Mouse (Mus musculus): ENCODE data around the gene Gm49405.
A peak's percentile ranks its signal among the peaks of the same experiment; 100 is the strongest.
"Not testable (repeated sequence)": the region's sequence is repeated elsewhere in the genome, so short reads cannot be mapped to it uniquely, and the experiment has no call there.

Gene Gm49405

GRCm38 (mm10) chr19:4000119-4000900, at the start of gene Gm49405, which contains the start of gene Nudt8:
Gm49405 (plus strand) TSS chr19:4000626.
Nudt8 (plus strand) TSS chr19:4000580.
- peak; percentile 94 for DNase-seq (ENCODE audit: low spot score)

GRCm38 (mm10) chr19:3951461-3951860, 49.0 kb upstream of the Gm49405 start:
- DNase-seq (ENCODE audit: low spot score): no peak

GRCm38 (mm10) chr19:3952099-3952498, 48.3 kb upstream of the Gm49405 start:
- no peak for DNase-seq (ENCODE audit: low spot score)

GRCm38 (mm10) chr19:3955033-3955432, 45.4 kb upstream of the Gm49405 start:
- no peak for DNase-seq (ENCODE audit: low spot score)

DNA sequence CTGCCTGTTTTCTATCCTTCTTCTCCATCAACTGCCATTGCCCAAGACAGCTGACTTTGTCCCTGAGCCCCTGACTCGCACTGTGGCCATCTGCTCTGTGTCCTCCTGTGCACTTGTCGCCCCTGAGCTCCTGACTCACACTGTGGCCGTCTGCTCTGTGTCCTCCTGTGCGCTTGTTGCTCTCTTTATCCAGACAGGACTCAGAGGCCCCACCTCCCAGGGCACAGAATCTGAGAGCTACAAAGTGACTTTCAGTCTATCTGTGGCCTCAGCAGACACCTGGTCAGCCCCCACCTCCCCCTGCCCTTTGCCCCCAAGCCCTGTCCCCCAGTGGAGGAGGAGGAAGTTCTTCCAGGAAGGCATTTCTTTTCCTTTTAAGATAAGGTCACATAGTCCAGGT, 44.6 kb upstream of the Gm49405 start:
- DNase-seq (ENCODE audit: low spot score): no peak

DNA sequence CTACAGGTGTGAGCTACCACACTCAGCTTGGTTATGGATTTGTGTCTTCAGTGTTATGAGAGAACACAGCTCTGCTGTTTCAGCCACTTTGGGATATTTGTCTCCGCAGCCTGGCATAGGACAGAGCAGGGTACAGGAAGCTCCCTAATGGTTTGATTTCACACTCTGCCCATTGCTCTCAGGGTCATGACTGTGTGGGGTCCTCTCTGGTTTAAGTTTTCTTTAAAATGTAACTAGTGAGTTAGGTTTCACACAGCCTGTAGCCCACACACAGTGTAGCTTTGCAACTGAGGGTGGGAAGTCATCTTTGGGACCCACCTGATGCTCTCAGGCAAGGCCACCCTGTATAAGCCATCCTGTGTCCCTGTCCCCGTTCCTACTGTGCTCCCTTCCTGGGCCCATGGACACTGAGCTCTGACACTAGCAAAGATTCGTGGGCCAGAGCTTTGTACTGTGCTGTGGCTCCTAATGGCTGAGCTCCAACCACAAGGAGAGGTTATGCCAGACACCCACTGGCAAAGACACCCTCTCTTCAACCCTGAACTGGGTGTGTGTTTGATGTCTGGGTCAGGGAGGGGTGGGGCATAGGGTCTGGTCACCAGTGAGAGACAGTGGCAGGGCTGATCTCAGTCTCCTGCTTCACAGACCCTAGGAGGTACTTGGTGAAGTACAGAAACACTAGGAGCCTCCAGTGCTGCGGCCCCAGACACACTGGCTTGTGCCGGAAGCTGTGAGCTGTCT, 43.0 kb upstream of the Gm49405 start:
- DNase-seq (ENCODE audit: low spot score): not testable (repeated sequence)

- no peak for DNase-seq (ENCODE audit: low spot score)
Observed at GRCm38 (mm10) chr19:3958470-3958869, 42.0 kb upstream of the Gm49405 start, which contains the start of gene Aldh3b3. Aldh3b3 (plus strand) TSS chr19:3958645.

GRCm38 (mm10) chr19:3959030-3959429, 41.4 kb upstream of the Gm49405 start:
- DNase-seq (ENCODE audit: low spot score): no peak

DNA sequence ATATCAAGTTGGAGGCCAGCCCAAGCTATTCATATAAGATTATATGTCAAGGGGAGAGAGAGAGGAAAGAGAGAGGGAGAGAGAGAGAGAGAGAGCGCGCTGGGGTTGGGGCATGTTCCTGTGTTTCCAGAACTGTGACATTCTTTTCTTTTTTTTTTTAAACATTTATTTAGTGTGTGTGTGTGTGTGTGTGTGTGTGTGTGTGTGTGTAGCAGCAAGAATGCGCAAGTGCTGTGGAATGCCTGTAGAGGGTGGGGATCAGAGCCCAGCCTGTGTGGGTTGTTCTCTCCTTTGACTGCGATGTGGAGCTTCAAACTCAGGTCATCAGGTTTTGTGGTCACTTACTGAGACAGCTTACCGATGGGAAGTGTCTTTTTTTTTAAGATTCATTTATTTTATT, 40.2 kb upstream of the Gm49405 start:
- DNase-seq (ENCODE audit: low spot score): no peak

DNA sequence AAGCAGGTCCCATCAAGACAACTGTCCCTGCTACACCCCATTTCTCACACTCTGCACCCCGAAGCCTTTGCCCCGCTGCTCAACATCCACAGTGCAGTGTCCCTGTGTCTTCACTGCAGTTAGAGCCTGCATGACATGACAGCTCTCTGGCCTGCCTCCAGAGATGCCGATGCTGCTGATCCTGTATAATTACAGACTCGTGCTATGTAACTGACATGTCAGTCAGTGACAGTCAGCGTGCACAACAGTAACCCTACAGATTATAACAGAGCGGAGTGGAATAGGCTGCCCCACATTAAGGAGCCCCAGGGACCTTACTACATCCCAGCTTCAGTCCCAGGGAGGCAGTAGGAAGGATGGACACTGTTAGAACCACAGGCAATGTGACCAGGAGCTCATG, 38.6 kb upstream of the Gm49405 start:
- not testable (repeated sequence) for DNase-seq (ENCODE audit: low spot score)

GRCm38 (mm10) chr19:3962469-3962868, 38.0 kb upstream of the Gm49405 start:
- DNase-seq (ENCODE audit: low spot score): no peak

DNA sequence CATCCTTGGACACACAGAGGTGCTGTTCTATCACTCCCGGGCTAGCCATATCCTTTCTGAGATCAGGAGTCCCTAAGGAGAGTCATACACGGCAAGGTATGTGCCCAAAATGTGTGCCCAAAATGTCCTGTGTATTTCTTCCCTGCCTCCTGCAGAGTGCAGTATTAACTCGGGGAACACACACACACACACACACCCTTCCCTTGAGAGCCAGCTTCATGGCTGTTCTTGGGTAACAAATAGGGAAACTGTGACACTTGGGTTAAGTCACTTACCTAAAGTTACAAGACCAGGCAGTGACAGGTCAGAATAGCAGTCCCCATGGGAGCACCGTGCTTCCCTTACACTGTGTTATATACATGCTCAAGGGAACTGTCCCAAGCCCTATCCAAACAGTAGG, 36.4 kb upstream of the Gm49405 start:
- DNase-seq (ENCODE audit: low spot score): no peak

DNA sequence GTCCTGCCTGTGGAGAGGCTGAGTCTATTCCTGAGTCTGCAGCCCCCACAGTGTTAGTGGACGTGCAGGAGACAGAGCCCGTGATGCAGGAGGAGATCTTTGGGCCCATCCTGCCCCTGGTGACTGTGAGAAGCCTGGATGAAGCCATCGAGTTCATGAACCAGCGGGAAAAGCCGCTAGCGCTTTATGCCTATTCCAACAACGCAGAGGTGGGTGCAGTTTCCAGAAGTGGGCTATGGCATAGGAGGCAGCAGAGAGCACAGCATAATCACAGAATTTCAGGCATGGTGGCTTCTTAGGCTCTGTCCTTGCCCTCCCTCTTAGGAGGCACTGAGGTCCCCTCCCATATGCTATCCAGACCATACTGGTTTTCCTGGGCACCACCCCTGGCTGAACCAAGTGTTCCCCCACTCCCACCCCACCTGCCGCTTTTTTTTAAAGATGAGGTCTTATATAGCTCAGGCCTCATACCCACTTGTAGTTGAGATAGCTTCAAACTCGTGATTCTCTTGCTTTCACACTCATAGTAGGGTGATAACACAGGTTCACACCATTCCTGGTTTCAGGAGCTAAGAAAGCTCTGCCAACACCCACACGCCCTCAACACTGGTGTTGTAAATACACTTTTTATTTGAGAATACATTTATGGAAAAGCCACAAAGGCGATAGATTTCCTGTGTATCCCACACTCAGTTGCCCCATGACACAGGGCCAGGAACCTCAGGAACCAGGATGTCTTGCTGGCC, 33.9 kb upstream of the Gm49405 start:
- no peak for DNase-seq (ENCODE audit: low spot score)

- no peak for DNase-seq (ENCODE audit: low spot score)
Observed at GRCm38 (mm10) chr19:3967258-3967657, 33.2 kb upstream of the Gm49405 start.

DNA sequence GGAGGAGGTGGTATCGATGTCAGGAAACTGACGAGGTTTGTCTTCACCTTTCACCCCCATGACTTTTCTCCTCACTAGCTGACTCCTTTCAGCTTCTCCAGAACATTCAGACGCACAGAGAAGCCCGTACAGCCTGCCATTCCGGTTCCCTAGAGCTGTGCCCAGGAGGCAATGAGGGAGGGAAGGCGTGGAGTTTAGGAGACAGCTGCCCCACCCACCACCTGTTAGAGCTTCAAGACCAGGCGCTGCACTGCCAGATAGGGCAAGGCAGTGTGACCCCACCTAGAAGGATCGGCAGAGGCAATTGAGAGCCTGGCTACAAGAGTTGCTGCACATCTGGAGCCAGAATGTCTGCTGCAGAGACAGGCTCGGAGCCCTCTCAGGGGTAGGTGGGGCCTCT, 28.2 kb upstream of the Gm49405 start, which contains the start of gene Aldh3b2:
Gene Aldh3b2, plus strand, starts transcription at position 100 of the 400 bp plus-strand sequence.
- DNase-seq (ENCODE audit: low spot score): no peak

- not testable (repeated sequence) for DNase-seq (ENCODE audit: low spot score)
Observed at GRCm38 (mm10) chr19:3974608-3975007, 25.8 kb upstream of the Gm49405 start.

DNA sequence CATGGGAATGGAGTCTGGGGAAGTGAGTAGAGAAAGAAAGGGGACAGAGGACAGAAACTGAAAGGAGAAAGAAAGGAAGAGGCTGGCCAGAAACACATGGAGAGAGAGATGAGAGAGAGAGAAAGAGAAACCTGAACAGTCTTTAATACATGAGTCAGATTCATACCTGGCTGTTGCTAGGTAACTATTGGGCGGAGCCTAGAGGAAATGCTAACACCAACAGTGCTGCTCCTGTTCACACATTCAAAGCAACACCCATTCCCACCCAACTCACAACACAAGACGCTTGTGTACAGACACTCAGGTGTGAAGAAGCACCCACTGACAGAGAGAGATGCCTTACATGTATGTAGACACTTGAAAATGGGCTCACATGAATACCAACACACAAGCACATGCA, 24.6 kb upstream of the Gm49405 start:
- no peak for DNase-seq (ENCODE audit: low spot score)

DNA sequence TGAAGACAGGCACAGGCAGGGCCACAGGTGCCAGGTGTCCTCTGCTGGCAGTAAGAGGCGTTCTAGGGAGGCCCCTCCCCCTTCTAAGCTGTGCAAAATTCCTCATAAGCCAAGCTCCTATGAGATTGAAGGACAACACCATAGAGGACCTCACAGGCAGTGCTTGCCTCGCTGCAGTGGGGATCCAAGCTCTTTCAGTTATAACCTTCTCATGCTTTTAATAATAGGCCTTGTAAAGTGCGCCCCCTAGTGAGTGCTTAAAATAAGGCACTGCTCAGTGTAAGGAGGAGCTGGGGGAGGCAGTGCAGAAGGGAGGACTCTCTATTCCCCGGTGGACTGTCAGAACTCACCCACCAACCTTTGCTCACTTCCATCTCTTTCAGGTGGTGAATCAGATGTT, 20.1 kb upstream of the Gm49405 start:
- peak; percentile 47 for DNase-seq (ENCODE audit: low spot score)

DNA sequence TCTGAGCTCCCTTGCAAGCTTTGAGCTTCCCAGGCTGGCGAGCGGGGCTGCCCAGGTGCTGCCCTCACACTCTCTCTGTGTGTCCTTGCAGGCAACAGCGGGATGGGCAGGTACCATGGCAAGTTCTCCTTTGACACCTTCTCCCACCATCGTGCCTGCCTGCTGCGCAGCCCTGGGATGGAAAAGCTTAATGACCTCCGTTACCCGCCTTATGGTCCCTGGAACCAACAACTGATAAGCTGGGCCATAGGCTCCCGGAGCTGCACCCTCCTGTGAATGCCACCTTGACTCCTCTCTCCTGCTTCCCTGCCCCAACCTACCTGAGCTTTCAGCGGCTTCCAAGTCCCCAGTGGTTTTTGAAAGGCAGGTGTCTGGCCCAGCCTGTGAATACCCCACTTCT, 19.5 kb upstream of the Gm49405 start:
- no peak for DNase-seq (ENCODE audit: low spot score)

DNA sequence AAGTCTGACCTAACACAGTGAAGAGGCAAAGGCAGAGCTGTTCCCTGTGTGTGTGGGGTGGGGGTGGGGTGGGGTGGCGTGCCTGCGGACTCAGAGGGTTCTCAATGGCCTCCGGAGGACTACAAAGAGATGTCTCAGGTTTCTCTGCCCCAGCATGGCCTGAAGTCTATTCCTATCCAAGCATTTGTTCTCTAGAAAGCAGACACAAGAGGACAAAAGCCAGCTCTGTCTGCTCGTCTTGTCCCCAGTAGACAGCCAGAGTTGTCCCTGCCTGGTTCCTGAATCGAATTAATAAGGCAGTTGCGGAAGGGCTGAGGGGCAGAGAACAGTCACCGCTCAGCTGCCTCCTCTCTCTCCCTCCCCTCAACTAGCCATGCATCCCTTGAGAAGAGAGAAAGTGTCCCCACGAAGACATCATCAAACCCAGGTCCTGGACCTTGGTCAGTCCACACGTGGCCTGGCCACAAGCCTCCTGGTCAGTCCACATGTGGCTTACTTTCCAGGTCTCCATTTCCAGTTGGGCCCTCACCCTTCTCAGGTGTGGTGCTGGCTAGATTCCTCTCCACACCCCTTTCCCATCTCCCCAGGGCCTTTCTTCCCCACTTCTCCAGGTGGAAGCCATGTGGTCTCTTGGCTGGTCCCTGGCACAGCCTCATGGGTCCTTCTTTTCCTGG, 16.8 kb upstream of the Gm49405 start:
- no peak for DNase-seq (ENCODE audit: low spot score)

DNA sequence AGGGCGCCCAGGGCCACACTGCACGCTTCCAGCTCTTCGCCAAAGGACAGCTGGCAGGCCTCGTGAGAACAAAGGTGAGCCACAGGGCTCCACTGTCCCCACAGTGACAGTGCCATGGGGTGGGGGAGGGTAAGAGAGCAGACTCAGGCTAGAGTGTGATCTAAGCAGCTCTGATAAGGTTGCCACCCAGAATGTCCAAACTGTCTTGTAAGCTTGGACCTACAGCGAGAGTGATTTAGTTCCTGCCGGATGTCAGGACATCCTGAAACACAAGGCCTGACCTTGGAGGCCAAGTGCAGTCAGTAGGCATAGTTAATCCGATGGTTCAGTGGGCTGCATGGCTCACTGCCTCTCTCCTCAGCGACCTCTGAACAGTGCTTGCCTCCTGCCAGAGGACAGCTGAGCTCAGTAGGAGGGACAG, 15.2 kb upstream of the Gm49405 start:
- no peak for DNase-seq (ENCODE audit: low spot score)

- peak; percentile 72 for DNase-seq (ENCODE audit: low spot score)
Observed at GRCm38 (mm10) chr19:3986334-3986733, 14.1 kb upstream of the Gm49405 start, which contains the start of gene Acy3. Acy3 (plus strand) TSS chr19:3986570.

Data from ovary, adult 18-20 months (tissue).